Comparison of ENCODE assay signal across 8 mouse cellular contexts in the genomic region with DNA sequence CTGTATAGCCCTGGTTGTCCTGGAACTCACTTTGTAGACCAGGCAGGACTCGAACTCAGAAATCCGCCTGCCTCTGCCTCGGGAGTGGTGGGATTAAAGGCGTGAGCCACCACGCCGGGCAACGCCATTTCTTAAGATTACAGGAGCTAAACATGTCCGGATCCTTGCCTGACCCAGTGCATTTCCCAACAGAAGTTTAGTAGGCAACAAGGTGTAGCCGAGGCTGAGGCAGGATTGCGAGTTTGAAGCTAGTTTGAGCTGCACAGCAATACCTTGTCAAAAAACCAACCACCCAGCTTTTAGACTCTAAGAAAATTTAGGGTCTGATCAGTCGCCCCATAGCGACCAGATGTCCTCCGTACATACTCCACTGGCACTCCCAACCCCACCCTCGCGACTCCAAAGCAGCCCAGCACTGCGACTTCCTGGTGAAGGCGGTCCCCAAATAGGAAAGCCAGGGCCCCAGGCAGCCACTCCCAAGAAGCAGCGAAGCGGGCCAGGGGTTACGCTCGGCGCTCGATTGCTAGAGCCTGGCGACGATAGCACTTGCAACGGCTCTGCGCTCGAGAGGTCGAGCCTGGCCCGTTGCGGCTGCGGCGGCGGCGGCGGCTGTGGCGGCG. TPM values are rescaled to one million over a fixed set of nuclear protein-coding genes. Genes with fewer than 3 reads are reported as not detected.
DNase-seq lines count a peak whose midpoint lies in the region; ATAC-seq and TF ChIP-seq lines count a peak whose summit lies in the region.

A gene (plus strand): TSS at position 584 of the 620 bp plus-strand sequence.
A gene (plus strand): TSS at position 597 of the 620 bp plus-strand sequence.

- peaks cover 19% of the 10 kb centered on the region for H3K79me2 ChIP-seq in CH12.LX (replicated peaks; ENCODE audit: control insufficient read depth, extremely low read depth, insufficient read depth, poor library complexity, severe bottlenecking)

- dilution Hi-C loops in CH12.LX (cut with MboI; ENCODE audit: extremely low pct_ligation_motif_present, extremely low pct_unique_long_range_greater_than_20kb, low sequenced_read_pairs): no loop called here

- no peak for TF ChIP-seq EP300 in CH12.LX (IDR thresholded peaks at IDR 0.05; ENCODE audit: low read length)

- peak; percentile 84 for TF ChIP-seq POLR2A in CH12.LX (IDR thresholded peaks at IDR 0.05; ENCODE audit: low read depth, low read length)

- H3K4me3 ChIP-seq in CH12.LX (replicated peaks in 1 of 3; ENCODE audit: low read depth in 2 of 3, low read length in 2 of 3, poor library complexity in 1 of 3): peak within 1 kb of the TSS; percentile 75 to 92 (median 80)
- peak within 1 kb of the TSS; percentile 89 for H3K4me3 ChIP-seq in forebrain, embryonic 10.5 days
- peak within 1 kb of the TSS; percentile 85 for H3K4me3 ChIP-seq in heart, embryonic 15.5 days
- H3K4me3 ChIP-seq in liver, embryonic 15.5 days (replicated peaks): peak within 1 kb of the TSS; percentile 91
- H3K4me3 ChIP-seq in neural tube, embryonic 12.5 days: peak within 1 kb of the TSS; percentile 80

- H3K27me3 ChIP-seq in CH12.LX (replicated peaks): no peaks in the 10 kb centered on the region
- H3K27me3 ChIP-seq in forebrain, embryonic 10.5 days (ENCODE audit: poor library complexity, severe bottlenecking): no peaks in the 10 kb centered on the region
- no peaks in the 10 kb centered on the region for H3K27me3 ChIP-seq in heart, embryonic 15.5 days
- no peaks in the 10 kb centered on the region for H3K27me3 ChIP-seq in liver, embryonic 15.5 days
- H3K27me3 ChIP-seq in neural tube, embryonic 12.5 days (replicated peaks): no peaks in the 10 kb centered on the region

- peak within 1 kb of the TSS; percentile 98 for H3K4me2 ChIP-seq in CH12.LX (ENCODE audit: insufficient read depth, low read depth, poor library complexity, severe bottlenecking)
- H3K4me2 ChIP-seq in heart, embryonic 15.5 days: peak within 1 kb of the TSS; percentile 69
- peak within 1 kb of the TSS; percentile 85 for H3K4me2 ChIP-seq in liver, embryonic 15.5 days
- H3K4me2 ChIP-seq in neural tube, embryonic 12.5 days (replicated peaks): peak within 1 kb of the TSS; percentile 60

- DNase-seq in CH12.LX (ENCODE audit: extremely low read depth): peak; percentile 95
- DNase-seq in c-Kit-positive CD71-negative TER-119-negative erythroid progenitor cells, embryonic 14.5 days (ENCODE audit: low read depth): peak; percentile 93
- peak; percentile 96 for DNase-seq in forebrain, embryonic 10.5 days (ENCODE audit: extremely low spot score, low spot score)
- DNase-seq in kidney, postnatal 25 days: peak; percentile 99
- peak; percentile 91 for DNase-seq in telencephalon, adult 2 months (ENCODE audit: low read depth, low spot score)

- TF ChIP-seq CTCF in CH12.LX (conservative IDR thresholded peaks at IDR 0.05 in 1 of 2, IDR thresholded peaks at IDR 0.05 in 1 of 2; ENCODE audit: low read depth in 2 of 2, low read length in 2 of 2): no peak

- WGBS in forebrain, embryonic 10.5 days: 7% methylated on average over 38 of the region's 38 CpGs
- WGBS in heart, embryonic 15.5 days: 4% methylated on average over 38 of the region's 38 CpGs
- 4% methylated on average over 38 of the region's 38 CpGs for WGBS in liver, embryonic 15.5 days (ENCODE audit: insufficient replicate concordance)
- 9% methylated on average over 38 of the region's 38 CpGs for WGBS in neural tube, embryonic 12.5 days

- peak within 1 kb of the TSS; percentile 81 for H3K9ac ChIP-seq in CH12.LX (ENCODE audit: insufficient read depth, low read depth)
- H3K9ac ChIP-seq in heart, embryonic 15.5 days: peak within 1 kb of the TSS; percentile 87
- H3K9ac ChIP-seq in liver, embryonic 15.5 days: peak within 1 kb of the TSS; percentile 78
- H3K9ac ChIP-seq in neural tube, embryonic 12.5 days: peak within 1 kb of the TSS; percentile 88

- peaks cover 6 to 26% of the 10 kb centered on the region in 2 experiments; a peak in 3 of 4 replicates for H3K4me1 ChIP-seq in CH12.LX (ENCODE audit: control insufficient read depth in 1 of 2, insufficient read depth in 2 of 2)
- peaks cover 19% of the 10 kb centered on the region for H3K4me1 ChIP-seq in forebrain, embryonic 10.5 days
- peaks cover 18% of the 10 kb centered on the region for H3K4me1 ChIP-seq in heart, embryonic 15.5 days (replicated peaks)
- peaks cover 28% of the 10 kb centered on the region for H3K4me1 ChIP-seq in liver, embryonic 15.5 days (replicated peaks)
- H3K4me1 ChIP-seq in neural tube, embryonic 12.5 days: peaks cover 9% of the 10 kb centered on the region

- H3K9me3 ChIP-seq in CH12.LX (replicated peaks; ENCODE audit: low read length): no peaks in the 10 kb centered on the region
- H3K9me3 ChIP-seq in forebrain, embryonic 10.5 days: no peaks in the 10 kb centered on the region
- no peaks in the 10 kb centered on the region for H3K9me3 ChIP-seq in heart, embryonic 15.5 days (replicated peaks)
- H3K9me3 ChIP-seq in liver, embryonic 15.5 days (replicated peaks): no peaks in the 10 kb centered on the region
- H3K9me3 ChIP-seq in neural tube, embryonic 12.5 days: no peaks in the 10 kb centered on the region

- ATAC-seq in heart, embryonic 15.5 days (replicated peaks; ENCODE audit: insufficient number of reproducible peaks, insufficient read depth, low FRiP score, low read depth): peak; percentile 91
- peak; percentile 96 for ATAC-seq in liver, embryonic 15.5 days (ENCODE audit: insufficient read depth)
- ATAC-seq in neural tube, embryonic 12.5 days (ENCODE audit: low FRiP score, low read depth): peak; percentile 94

- peak within 1 kb of the TSS; percentile 62 for H3K27ac ChIP-seq in CH12.LX (ENCODE audit: insufficient read depth, low read depth)
- peak within 1 kb of the TSS; percentile 99 for H3K27ac ChIP-seq in forebrain, embryonic 10.5 days
- H3K27ac ChIP-seq in heart, embryonic 15.5 days: peak within 1 kb of the TSS; percentile 97
- H3K27ac ChIP-seq in liver, embryonic 15.5 days (replicated peaks): peak within 1 kb of the TSS; percentile 91
- H3K27ac ChIP-seq in neural tube, embryonic 12.5 days: peak within 1 kb of the TSS; percentile 87

- in situ Hi-C loops in CH12.LX (cut with MboI; ENCODE audit: low pct_ligation_motif_present, low pct_unique_long_range_greater_than_20kb, low sequenced_read_pairs): no loop called here

- TF ChIP-seq RAD21 in CH12.LX (IDR thresholded peaks at IDR 0.05; ENCODE audit: low read depth, low read length): no peak

- H3K36me3 ChIP-seq in CH12.LX (replicated peaks in 1 of 2; ENCODE audit: control insufficient read depth in 1 of 2, insufficient read depth in 1 of 2, low read length in 1 of 2): peaks cover 4 to 12% of the 10 kb centered on the region in 2 experiments
- H3K36me3 ChIP-seq in forebrain, embryonic 10.5 days (replicated peaks): peaks cover 16% of the 10 kb centered on the region
- H3K36me3 ChIP-seq in heart, embryonic 15.5 days: peaks cover 6% of the 10 kb centered on the region
- H3K36me3 ChIP-seq in liver, embryonic 15.5 days (replicated peaks): peaks cover 6% of the 10 kb centered on the region
- peaks cover 6% of the 10 kb centered on the region for H3K36me3 ChIP-seq in neural tube, embryonic 12.5 days

TF ChIP-seq in CH12.LX, 34 proteins besides CTCF, POLR2A, EP300 and RAD21:
- TF ChIP-seq IRF4 (IDR thresholded peaks at IDR 0.05; ENCODE audit: low read depth, low read length) (peak; percentile 65), TCF12 (IDR thresholded peaks at IDR 0.05; ENCODE audit: low read depth, low read length) (peak; percentile 46; the same call in 1 of the 2 replicates), HCFC1 (IDR thresholded peaks at IDR 0.05; ENCODE audit: low read depth, low read length) (peak; percentile 85), NELFE (IDR thresholded peaks at IDR 0.05; ENCODE audit: low read depth, low read length) (peak; percentile 82), POLR2AphosphoS2 (IDR thresholded peaks at IDR 0.05; ENCODE audit: low read depth, low read length) (no peak; the same call in 1 of the 2 replicates), MAZ (IDR thresholded peaks at IDR 0.05; ENCODE audit: low read depth, low read length) (0 out of 2 replicates have a peak, but pooled peaks have one; percentile 61), CHD1 (IDR thresholded peaks at IDR 0.05; ENCODE audit: low read depth, low read length) (no peak), CHD2 (IDR thresholded peaks at IDR 0.05; ENCODE audit: low read length) (no peak; the same call in 1 of the 2 replicates), ELF1 (IDR thresholded peaks at IDR 0.05; ENCODE audit: low read depth, low read length) (peak; percentile 94), TBP (conservative IDR thresholded peaks at IDR 0.05; ENCODE audit: low read depth, low read length) (0 out of 2 replicates have a peak, but pooled peaks have one; percentile 24), ZKSCAN1 (IDR thresholded peaks at IDR 0.05; ENCODE audit: borderline replicate concordance, low read depth, low read length) (no peak), MEF2A (IDR thresholded peaks at IDR 0.05; ENCODE audit: borderline replicate concordance, low read depth, low read length) (peak; percentile 80; the same call in 1 of the 2 replicates), SIN3A (IDR thresholded peaks at IDR 0.05; ENCODE audit: low read length) (peak; percentile 93; the same call in 1 of the 2 replicates), MYC (IDR thresholded peaks at IDR 0.05; ENCODE audit: low read depth, low read length) (no peak)

RNA-seq across cellular contexts. Expression of the first gene that starts in this region (rescaled TPM):
- total RNA-seq in CH12.LX (2012; rRNA removed) (25.7 and 30.9 TPM in 2 replicates), CH12.LX (2014; rRNA removed) (24.3 and 25.9 TPM in 2 replicates)
- 54.4 and 56.2 TPM in 2 replicates for polyA plus RNA-seq in CH12.LX (2012; ENCODE audit: insufficient read length, low read depth)
- polyA plus RNA-seq in forebrain, embryonic 10.5 days (2016; fragmentation: Nextera tagmentation; extraction: Ambion mirVana): 64.7 and 65.7 TPM in 2 replicates
- 24.0 and 27.6 TPM in 2 replicates for polyA plus RNA-seq in heart, embryonic 15.5 days (2015; fragmentation: Nextera tagmentation; extraction: Ambion mirVana)
- polyA plus RNA-seq in liver, embryonic 15.5 days (2015; fragmentation: Nextera tagmentation; extraction: Ambion mirVana): 14.0 and 17.1 TPM in 2 replicates
- 38.8 and 39.8 TPM in 2 replicates for polyA plus RNA-seq in neural tube, embryonic 12.5 days (2016; fragmentation: Nextera tagmentation; extraction: Ambion mirVana)

RNA-seq across cellular contexts. Expression of the second gene that starts in this region (rescaled TPM):
- total RNA-seq in CH12.LX (2012; rRNA removed): not detected in 2 replicates
- not detected in 2 replicates for total RNA-seq in CH12.LX (2014; rRNA removed)
- 12.3 and 14.5 TPM in 2 replicates for polyA plus RNA-seq in CH12.LX (2012; ENCODE audit: insufficient read length, low read depth)
- 0.81 TPM in 1 of 2 replicates, not detected in the other for polyA plus RNA-seq in forebrain, embryonic 10.5 days (2016; fragmentation: Nextera tagmentation; extraction: Ambion mirVana)
- 1.7 and 3.2 TPM in 2 replicates for polyA plus RNA-seq in heart, embryonic 15.5 days (2015; fragmentation: Nextera tagmentation; extraction: Ambion mirVana)
- 1.3 and 1.7 TPM in 2 replicates for polyA plus RNA-seq in liver, embryonic 15.5 days (2015; fragmentation: Nextera tagmentation; extraction: Ambion mirVana)
- polyA plus RNA-seq in neural tube, embryonic 12.5 days (2016; fragmentation: Nextera tagmentation; extraction: Ambion mirVana): 3.3 TPM in 1 of 2 replicates, not detected in the other

Comparison
In these comparisons a context has a peak if more than half of its experiments do, and no peak if none do; other contexts are left out.
1. Peak in every context shown above with its lines: DNase-seq, ATAC-seq, H3K4me3 ChIP-seq and H3K27ac ChIP-seq.